Mouse (Mus musculus): ENCODE data around the gene Eif2b2. TPM values are rescaled to one million over a fixed set of nuclear protein-coding genes. Genes with fewer than 3 reads are reported as not detected.

Eif2b2 gene
- total and polyA plus RNA-seq, 3 experiments = 94.9 to 143 (median 123) TPM

DNA sequence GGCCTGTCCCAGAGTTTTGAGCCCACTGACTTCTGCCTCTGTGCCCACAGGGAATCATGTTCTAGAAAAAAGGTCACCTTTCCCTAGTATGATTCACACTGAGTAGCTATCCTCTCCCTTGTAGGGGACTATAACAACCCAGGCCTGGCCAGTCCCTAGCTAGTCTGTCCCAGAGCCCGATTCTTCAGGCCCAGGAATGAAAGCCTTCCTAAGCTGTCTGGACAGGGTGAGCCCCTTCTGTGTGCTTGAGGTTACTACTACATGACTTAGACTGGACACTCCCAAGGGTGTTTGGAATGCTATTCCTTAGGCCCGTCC is 17.5 kb upstream of the Eif2b2 start:
- TF ChIP-seq IRF4 (IDR thresholded peaks at IDR 0.05; ENCODE audit: low read depth, low read length) = no peak
- TF ChIP-seq JUN (IDR thresholded peaks at IDR 0.05; ENCODE audit: insufficient read depth, low read depth, low read length) = no peak
- no peak for TF ChIP-seq ZNF384 (IDR thresholded peaks at IDR 0.05; ENCODE audit: low read depth, low read length)
- no peak for TF ChIP-seq KAT2A (IDR thresholded peaks at IDR 0.05; ENCODE audit: insufficient replicate concordance, low read length)
- TF ChIP-seq CHD2 (IDR thresholded peaks at IDR 0.05; ENCODE audit: low read length) = no peak
- TF ChIP-seq MAX (IDR thresholded peaks at IDR 0.05; ENCODE audit: low read length) = no peak
- no peak for TF ChIP-seq MYC (IDR thresholded peaks at IDR 0.05; ENCODE audit: low read depth, low read length)
- no peak for TF ChIP-seq MXI1 (IDR thresholded peaks at IDR 0.05; ENCODE audit: low read depth, low read length)
- no peak for TF ChIP-seq TBP (conservative IDR thresholded peaks at IDR 0.05; ENCODE audit: low read depth, low read length)
- no peak for TF ChIP-seq SMC3 (IDR thresholded peaks at IDR 0.05; ENCODE audit: low read depth, low read length)
- TF ChIP-seq POLR2A (IDR thresholded peaks at IDR 0.05; ENCODE audit: low read depth, low read length) = no peak
- TF ChIP-seq CHD1 (IDR thresholded peaks at IDR 0.05; ENCODE audit: low read depth, low read length) = no peak
- TF ChIP-seq ELF1 (IDR thresholded peaks at IDR 0.05; ENCODE audit: low read depth, low read length) = no peak
- no peak for TF ChIP-seq E2F4 (IDR thresholded peaks at IDR 0.05; ENCODE audit: insufficient replicate concordance, low read depth, low read length)
- TF ChIP-seq ZC3H11A (IDR thresholded peaks at IDR 0.05; ENCODE audit: low read depth, low read length) = no peak
- no peak for TF ChIP-seq USF2 (conservative IDR thresholded peaks at IDR 0.05; ENCODE audit: low read depth, low read length)
- no peaks in the 10 kb centered on the region for H3K79me2 ChIP-seq (replicated peaks; ENCODE audit: control insufficient read depth, extremely low read depth, insufficient read depth, poor library complexity, severe bottlenecking)
- H3K9ac ChIP-seq (ENCODE audit: insufficient read depth, low read depth) = no peak overlapping the region
- no peak overlapping the region for H3K4me3 ChIP-seq (replicated peaks in 1 of 3; ENCODE audit: low read depth in 2 of 3, low read length in 2 of 3, poor library complexity in 1 of 3)
- no peaks in the 10 kb centered on the region for H3K9me3 ChIP-seq (replicated peaks; ENCODE audit: low read length)
- in situ Hi-C loops (cut with MboI; ENCODE audit: low pct_ligation_motif_present, low pct_unique_long_range_greater_than_20kb, low sequenced_read_pairs) = no loop called here
- dilution Hi-C loops (cut with MboI; ENCODE audit: extremely low pct_ligation_motif_present, extremely low pct_unique_long_range_greater_than_20kb, low sequenced_read_pairs) = no loop called here
- H3K36me3 ChIP-seq (replicated peaks in 1 of 2; ENCODE audit: control insufficient read depth in 1 of 2, insufficient read depth in 1 of 2, low read length in 1 of 2) = no peaks in the 10 kb centered on the region
- DNase-seq (ENCODE audit: extremely low read depth) = no peak
- H3K27ac ChIP-seq (ENCODE audit: insufficient read depth, low read depth) = no peak overlapping the region
- H3K4me2 ChIP-seq (ENCODE audit: insufficient read depth, low read depth, poor library complexity, severe bottlenecking) = no peak overlapping the region
- H3K4me1 ChIP-seq (ENCODE audit: control insufficient read depth in 1 of 2, insufficient read depth in 2 of 2) = peaks cover 2 to 6% of the 10 kb centered on the region in 2 experiments; a peak in 1 of 4 replicates
- H3K27me3 ChIP-seq (replicated peaks) = peaks cover 15% of the 10 kb centered on the region

- dilution Hi-C loops (cut with MboI; ENCODE audit: extremely low pct_ligation_motif_present, extremely low pct_unique_long_range_greater_than_20kb, low sequenced_read_pairs) = no loop called here
- TF ChIP-seq CTCF (conservative IDR thresholded peaks at IDR 0.05 in 1 of 2, IDR thresholded peaks at IDR 0.05 in 1 of 2; ENCODE audit: low read depth in 2 of 2, low read length in 2 of 2) (no peak), MAX (IDR thresholded peaks at IDR 0.05; ENCODE audit: low read length) (no peak), SMC3 (IDR thresholded peaks at IDR 0.05; ENCODE audit: low read depth, low read length) (no peak), ZC3H11A (IDR thresholded peaks at IDR 0.05; ENCODE audit: low read depth, low read length) (no peak), E2F4 (IDR thresholded peaks at IDR 0.05; ENCODE audit: insufficient replicate concordance, low read depth, low read length) (no peak), ELF1 (IDR thresholded peaks at IDR 0.05; ENCODE audit: low read depth, low read length) (no peak), BHLHE40 (IDR thresholded peaks at IDR 0.05; ENCODE audit: low read depth, low read length) (no peak), JUND (conservative IDR thresholded peaks at IDR 0.05; ENCODE audit: low read depth, low read length) (no peak), IRF4 (IDR thresholded peaks at IDR 0.05; ENCODE audit: low read depth, low read length) (no peak), MXI1 (IDR thresholded peaks at IDR 0.05; ENCODE audit: low read depth, low read length) (no peak), HCFC1 (IDR thresholded peaks at IDR 0.05; ENCODE audit: low read depth, low read length) (no peak), RAD21 (IDR thresholded peaks at IDR 0.05; ENCODE audit: low read depth, low read length) (no peak), NRF1 (IDR thresholded peaks at IDR 0.05; ENCODE audit: low read depth, low read length) (no peak), ZNF384 (IDR thresholded peaks at IDR 0.05; ENCODE audit: low read depth, low read length) (no peak), UBTF (IDR thresholded peaks at IDR 0.05; ENCODE audit: low read depth, low read length) (no peak)
- no peak for DNase-seq (ENCODE audit: extremely low read depth)
Measured at GRCm38 (mm10) chr12:85202191-85202590, 17.1 kb upstream of the Eif2b2 start.

More at GRCm38 (mm10) chr12:85202191-85202590, 17.1 kb upstream of the Eif2b2 start:
- no peak overlapping the region for H3K27ac ChIP-seq (ENCODE audit: insufficient read depth, low read depth)
- no peaks in the 10 kb centered on the region for H3K9me3 ChIP-seq (replicated peaks; ENCODE audit: low read length)
- peaks cover 17% of the 10 kb centered on the region for H3K27me3 ChIP-seq (replicated peaks)
- H3K79me2 ChIP-seq (replicated peaks; ENCODE audit: control insufficient read depth, extremely low read depth, insufficient read depth, poor library complexity, severe bottlenecking) = no peaks in the 10 kb centered on the region
- no peak overlapping the region for H3K4me2 ChIP-seq (ENCODE audit: insufficient read depth, low read depth, poor library complexity, severe bottlenecking)
- in situ Hi-C loops (cut with MboI; ENCODE audit: low pct_ligation_motif_present, low pct_unique_long_range_greater_than_20kb, low sequenced_read_pairs) = no loop called here
- no peak overlapping the region for H3K4me3 ChIP-seq (replicated peaks in 1 of 3; ENCODE audit: low read depth in 2 of 3, low read length in 2 of 3, poor library complexity in 1 of 3)
- no peaks in the 10 kb centered on the region for H3K36me3 ChIP-seq (replicated peaks in 1 of 2; ENCODE audit: control insufficient read depth in 1 of 2, insufficient read depth in 1 of 2, low read length in 1 of 2)
- H3K4me1 ChIP-seq (ENCODE audit: control insufficient read depth in 1 of 2, insufficient read depth in 2 of 2) = peaks cover 0 to 6% of the 10 kb centered on the region in 2 experiments; a peak in 1 of 4 replicates
- no peak overlapping the region for H3K9ac ChIP-seq (ENCODE audit: insufficient read depth, low read depth)
